Mouse (Mus musculus) midbrain, embryonic 12.5 days (tissue): Measurements from ENCODE around the gene Stx5a. TPM values are rescaled to one million over a fixed set of nuclear protein-coding genes. Genes with fewer than 3 reads are reported as not detected.

Experiments used
- ATAC-seq: fragments of 200-750 bp; cut with Nextera tagmentation; 2 replicates; pipeline ENCODE4 v1.8.0; 2017; ENCODE audit warnings: low read depth, moderate TSS enrichment, moderate library complexity; ENCODE audit not compliant: low FRiP score
- H3K27ac ChIP-seq: fragments of 300-500 bp; sonication (generic); replicated peaks from 2 replicates; pipeline ENCODE4 v1.5.1; 2016; ENCODE audit warnings: mild to moderate bottlenecking
- H3K27me3 ChIP-seq: fragments of 300-500 bp; sonication (generic); 2 replicates; pipeline ENCODE4 v1.6.1; 2016; ENCODE audit warnings: mild to moderate bottlenecking
- H3K36me3 ChIP-seq: fragments of 300-500 bp; sonication (generic); 2 replicates; pipeline ENCODE4 v1.6.1; 2016
- H3K4me1 ChIP-seq: fragments of 300-500 bp; sonication (generic); 2 replicates; pipeline ENCODE4 v1.6.1; 2016
- H3K4me2 ChIP-seq: fragments of 300-500 bp; sonication (generic); replicated peaks from 2 replicates; pipeline ENCODE4 v1.6.1; 2016; ENCODE audit warnings: mild to moderate bottlenecking, moderate library complexity
- H3K4me3 ChIP-seq: fragments of 300-500 bp; sonication (generic); 2 replicates; pipeline ENCODE4 v1.5.1; 2016; ENCODE audit warnings: mild to moderate bottlenecking
- H3K9ac ChIP-seq: fragments of 300-500 bp; sonication (generic); replicated peaks from 2 replicates; pipeline ENCODE4 v1.6.1; 2016; ENCODE audit warnings: mild to moderate bottlenecking, moderate library complexity
- H3K9me3 ChIP-seq: fragments of 300-500 bp; sonication (generic); 2 replicates; pipeline ENCODE4 v1.6.1; 2016; ENCODE audit warnings: mild to moderate bottlenecking
- WGBS: fragments of 180-500 bp; shearing (Covaris S2); methylation state at CpG from one replicate; pipeline ENCODE4 v1.1.7; 2016; 5-methylcytosine and 5-hydroxymethylcytosine counted together
- polyA plus RNA-seq: library from polyadenylated mRNA; unstranded; fragments of >200 nt; fragmentation: Nextera tagmentation; extraction: Ambion mirVana; gene quantifications from 2 replicates; pipeline ENCODE4 v1.2.1, GENCODE M21; 2016

The Stx5a gene
- polyA plus RNA-seq, 1 experiment from 2014 or later, result 127 TPM

- WGBS, result 86% methylated on average over 2 of the region's 2 CpGs
- no peaks in the 10 kb centered on the region for H3K27me3 ChIP-seq
- no peak overlapping the region for H3K4me2 ChIP-seq
- H3K4me3 ChIP-seq, result no peak overlapping the region
- no peak overlapping the region for H3K27ac ChIP-seq
- no peaks in the 10 kb centered on the region for H3K9me3 ChIP-seq
- H3K4me1 ChIP-seq, result peaks cover 24% of the 10 kb centered on the region
- H3K36me3 ChIP-seq, result peaks cover 37% of the 10 kb centered on the region
- no peak overlapping the region for H3K9ac ChIP-seq
- no peak for ATAC-seq
These were observed 17.7 kb downstream of the Stx5a start for GRCm38 (mm10) chr19:8758899-8759298.

GRCm38 (mm10) chr19:8760757-8761156, 19.5 kb downstream of the Stx5a start:
- no peaks in the 10 kb centered on the region for H3K27me3 ChIP-seq
- peaks cover 40% of the 10 kb centered on the region for H3K36me3 ChIP-seq
- 85% methylated on average over 2 of the region's 2 CpGs for WGBS
- no peak for ATAC-seq
- H3K27ac ChIP-seq, result no peak overlapping the region
- H3K4me2 ChIP-seq, result no peak overlapping the region
- H3K9me3 ChIP-seq, result 0 out of 2 replicates have a peak, but pooled peaks cover 7% of the 10 kb centered on the region
- no peak overlapping the region for H3K4me3 ChIP-seq
- no peak overlapping the region for H3K9ac ChIP-seq
- H3K4me1 ChIP-seq, result peaks cover 20% of the 10 kb centered on the region

- Histone ChIP-seq H3K4me1 (peaks cover 7% of the 10 kb centered on the region), H3K36me3 (peaks cover 64% of the 10 kb centered on the region), H3K9ac (no peak overlapping the region), H3K9me3 (0 out of 2 replicates have a peak, but pooled peaks cover 7% of the 10 kb centered on the region), H3K4me3 (no peak overlapping the region), H3K4me2 (no peak overlapping the region), H3K27ac (no peak overlapping the region), H3K27me3 (no peaks in the 10 kb centered on the region)
- 96% methylated on average over 4 of the region's 4 CpGs for WGBS
- ATAC-seq, result no peak
These were observed 22.1 kb downstream of the Stx5a start for GRCm38 (mm10) chr19:8763276-8763675.

GRCm38 (mm10) chr19:8765562-8765961, 24.3 kb downstream of the Stx5a start:
- Histone ChIP-seq H3K4me3 (no peak overlapping the region), H3K4me1 (peaks cover 2% of the 10 kb centered on the region), H3K36me3 (peaks cover 85% of the 10 kb centered on the region), H3K27ac (no peak overlapping the region), H3K27me3 (no peaks in the 10 kb centered on the region), H3K9me3 (0 out of 2 replicates have a peak, but pooled peaks cover 7% of the 10 kb centered on the region), H3K9ac (no peak overlapping the region), H3K4me2 (no peak overlapping the region)
- 98% methylated on average over 9 of the region's 9 CpGs for WGBS
- no peak for ATAC-seq

GRCm38 (mm10) chr19:8770567-8771270, 29.5 kb downstream of the Stx5a start, which contains the start of gene Tmem223:
TSS of gene Tmem223 (plus strand) at chr19:8770996.
- Histone ChIP-seq H3K27me3 (no peaks in the 10 kb centered on the region), H3K4me2 (peak within 1 kb of the TSS; percentile 75), H3K27ac (peak within 1 kb of the TSS; percentile 90), H3K9ac (peak within 1 kb of the TSS; percentile 93), H3K36me3 (peaks cover 59% of the 10 kb centered on the region), H3K4me1 (peaks cover 31% of the 10 kb centered on the region), H3K9me3 (no peaks in the 10 kb centered on the region), H3K4me3 (peak within 1 kb of the TSS; percentile 86)
- ATAC-seq, result peak; percentile 31; the same call in 1 of the 2 replicates
- WGBS, result 18% methylated on average over 29 of the region's 29 CpGs

GRCm38 (mm10) chr19:8772996-8773395, 31.8 kb downstream of the Stx5a start:
- no peaks in the 10 kb centered on the region for H3K27me3 ChIP-seq
- no peak for ATAC-seq

GRCm38 (mm10) chr19:8773409-8773808, 32.2 kb downstream of the Stx5a start:
- peak overlapping the region; percentile 79 for H3K4me3 ChIP-seq
- no peaks in the 10 kb centered on the region for H3K9me3 ChIP-seq
- H3K36me3 ChIP-seq, result peaks cover 41% of the 10 kb centered on the region
- H3K4me1 ChIP-seq, result peaks cover 33% of the 10 kb centered on the region
- peak overlapping the region; percentile 94; the same call in 1 of the 2 replicates for H3K9ac ChIP-seq
- 63% methylated on average over 6 of the region's 6 CpGs for WGBS
- no peaks in the 10 kb centered on the region for H3K27me3 ChIP-seq
- peak overlapping the region; percentile 98 for H3K27ac ChIP-seq
- no peak for ATAC-seq
- H3K4me2 ChIP-seq, result peak overlapping the region; percentile 99

More at GRCm38 (mm10) chr19:8772996-8773395, 31.8 kb downstream of the Stx5a start:
- Histone ChIP-seq H3K36me3 (peaks cover 41% of the 10 kb centered on the region), H3K27ac (peak overlapping the region; percentile 98; the same call in 1 of the 2 replicates), H3K4me1 (peaks cover 33% of the 10 kb centered on the region), H3K4me3 (peak overlapping the region; percentile 79; the same call in 1 of the 2 replicates), H3K9me3 (no peaks in the 10 kb centered on the region), H3K4me2 (peak overlapping the region; percentile 99), H3K9ac (peak overlapping the region; percentile 94; the same call in 1 of the 2 replicates)
- WGBS, result 86% methylated on average over 5 of the region's 5 CpGs

- under 1% methylated on average over 68 of the region's 68 CpGs for WGBS
- Histone ChIP-seq H3K27ac (peak within 1 kb of the TSS; percentile 98), H3K27me3 (no peaks in the 10 kb centered on the region), H3K36me3 (peaks cover 37% of the 10 kb centered on the region), H3K4me3 (peak within 1 kb of the TSS; percentile 79), H3K9ac (peak within 1 kb of the TSS; percentile 94), H3K9me3 (no peaks in the 10 kb centered on the region), H3K4me1 (peaks cover 33% of the 10 kb centered on the region), H3K4me2 (peak within 1 kb of the TSS; percentile 99)
- peak; percentile 95 for ATAC-seq
These were observed 33.0 kb downstream of the Stx5a start, which contains the start of gene Tmem179b for GRCm38 (mm10) chr19:8774086-8774835. TSS of gene Tmem179b (minus strand) at chr19:8774467.

GRCm38 (mm10) chr19:8774951-8775421, 33.8 kb downstream of the Stx5a start:
- Histone ChIP-seq H3K4me1 (peaks cover 33% of the 10 kb centered on the region), H3K4me2 (peak overlapping the region; percentile 99), H3K4me3 (peak overlapping the region; percentile 79), H3K27me3 (no peaks in the 10 kb centered on the region), H3K9ac (peak overlapping the region; percentile 94), H3K36me3 (peaks cover 35% of the 10 kb centered on the region), H3K27ac (peak overlapping the region; percentile 98), H3K9me3 (no peaks in the 10 kb centered on the region)
- WGBS, result 5% methylated on average over 20 of the region's 20 CpGs
- peak; percentile 28 for ATAC-seq

- no peaks in the 10 kb centered on the region for H3K9me3 ChIP-seq
- H3K4me1 ChIP-seq, result peaks cover 15% of the 10 kb centered on the region
- ATAC-seq, result peak; percentile 99
- H3K27ac ChIP-seq, result peak within 1 kb of the TSS; percentile 67
- H3K4me2 ChIP-seq, result peak within 1 kb of the TSS; percentile 69
- H3K9ac ChIP-seq, result peak within 1 kb of the TSS; percentile 76
- H3K36me3 ChIP-seq, result peaks cover 32% of the 10 kb centered on the region
- WGBS, result under 1% methylated on average over 31 of the region's 32 CpGs
- peak within 1 kb of the TSS; percentile 79 for H3K4me3 ChIP-seq
- H3K27me3 ChIP-seq, result no peaks in the 10 kb centered on the region
These were observed 45.0 kb downstream of the Stx5a start, which contains the start of gene Taf6l for GRCm38 (mm10) chr19:8786008-8786781. TSS of gene Taf6l (minus strand) at chr19:8786417.

GRCm38 (mm10) chr19:8788521-8788920, 47.3 kb downstream of the Stx5a start:
- Histone ChIP-seq H3K27me3 (no peaks in the 10 kb centered on the region), H3K4me1 (peaks cover 15% of the 10 kb centered on the region), H3K36me3 (peaks cover 22% of the 10 kb centered on the region), H3K9me3 (no peaks in the 10 kb centered on the region), H3K4me3 (no peak overlapping the region), H3K4me2 (no peak overlapping the region), H3K27ac (peak overlapping the region; percentile 70), H3K9ac (no peak overlapping the region)
- ATAC-seq, result no peak
- 20% methylated on average over 3 of the region's 3 CpGs for WGBS
